Mouse (Mus musculus) lung, postnatal 36 days (tissue): Measurements from ENCODE around the gene Ptprd.

Experiments used
- DNase-seq: peaks from one replicate; pipeline ENCODE4 v3.0.0; 2022; ENCODE audit warnings: mixed read lengths

Gene Ptprd

DNA sequence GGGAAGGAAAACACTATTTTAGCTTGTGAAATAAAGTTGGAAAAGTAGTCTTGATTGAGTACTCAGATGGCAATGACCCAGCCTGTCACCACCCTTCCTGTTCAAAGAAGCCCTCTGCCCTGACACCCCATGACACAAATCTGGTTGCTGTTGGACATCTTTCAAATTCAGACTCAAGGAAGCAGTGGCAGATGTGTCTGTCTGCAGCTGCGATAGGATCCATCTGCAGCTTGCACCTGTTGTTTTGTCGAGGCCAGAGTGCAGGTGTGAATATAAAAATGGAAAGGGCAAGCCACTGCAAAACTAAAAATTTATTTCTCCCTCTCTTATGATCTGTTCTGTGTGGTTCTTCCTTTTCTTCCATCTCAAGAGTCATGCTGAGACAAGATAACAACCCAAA lies 978.5 kb downstream of the Ptprd start:
- no peak for DNase-seq

GRCm38 (mm10) chr4:77168866-77169265 lies 1042.9 kb downstream of the Ptprd start:
- no peak for DNase-seq

DNA sequence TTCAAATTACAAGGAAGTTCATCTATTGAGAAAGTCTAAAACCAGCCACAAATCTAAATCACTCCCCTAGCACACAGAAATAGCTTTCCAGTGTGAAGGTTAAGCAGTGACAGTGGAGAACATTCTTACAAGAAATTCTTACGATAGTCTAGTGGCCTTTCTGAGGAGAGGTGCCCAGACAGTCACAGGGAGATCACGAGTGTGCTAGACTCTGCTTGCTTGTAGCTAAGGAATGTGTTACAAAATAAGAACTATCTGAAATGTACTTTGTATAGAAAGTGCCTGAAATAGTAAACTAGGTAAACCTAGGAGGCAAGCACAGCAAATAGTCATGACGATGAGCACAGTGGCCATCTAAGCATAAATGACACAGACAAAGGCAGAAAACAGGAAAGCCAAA lies 1054.2 kb downstream of the Ptprd start:
- DNase-seq: no peak

DNA sequence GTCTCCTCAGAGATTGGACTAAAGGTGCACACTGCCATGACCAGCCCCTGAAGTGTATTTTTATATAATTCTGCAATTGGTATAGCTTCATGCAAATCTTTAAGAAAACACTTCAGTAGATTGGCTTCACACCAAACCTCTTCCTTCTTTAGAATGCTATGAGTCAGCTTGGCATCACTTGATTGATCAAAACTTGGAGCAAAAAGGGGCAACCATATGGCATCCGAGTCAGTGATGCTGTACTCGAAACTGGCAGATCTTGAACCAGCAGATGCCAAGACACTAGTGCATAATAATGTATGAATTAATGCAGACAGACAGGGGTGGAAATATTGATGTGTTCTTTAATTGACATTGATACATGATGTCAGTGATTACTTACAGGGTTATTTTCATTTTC lies 1056.2 kb downstream of the Ptprd start:
- DNase-seq: no peak

GRCm38 (mm10) chr4:77155037-77155436 lies 1056.7 kb downstream of the Ptprd start:
- no peak for DNase-seq

DNA sequence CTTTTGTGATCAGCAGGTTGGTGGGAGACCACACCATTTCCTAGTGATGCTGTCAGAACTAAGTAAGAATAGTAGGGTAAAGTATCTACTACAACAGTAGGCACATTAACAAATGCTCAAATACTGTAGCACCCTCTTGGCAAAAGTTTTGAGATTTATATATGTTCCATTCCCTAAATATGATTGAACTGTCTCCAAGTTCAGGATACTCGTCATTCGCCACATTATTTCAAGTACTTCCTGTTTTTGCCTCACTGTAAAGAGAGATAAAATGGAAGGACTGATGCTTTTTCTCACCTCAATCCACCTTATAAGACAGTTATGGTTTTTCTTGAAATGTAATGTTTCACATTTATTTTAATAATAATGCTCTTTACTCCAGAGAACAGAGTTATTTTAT lies 1086.9 kb downstream of the Ptprd start:
- DNase-seq: no peak

DNA sequence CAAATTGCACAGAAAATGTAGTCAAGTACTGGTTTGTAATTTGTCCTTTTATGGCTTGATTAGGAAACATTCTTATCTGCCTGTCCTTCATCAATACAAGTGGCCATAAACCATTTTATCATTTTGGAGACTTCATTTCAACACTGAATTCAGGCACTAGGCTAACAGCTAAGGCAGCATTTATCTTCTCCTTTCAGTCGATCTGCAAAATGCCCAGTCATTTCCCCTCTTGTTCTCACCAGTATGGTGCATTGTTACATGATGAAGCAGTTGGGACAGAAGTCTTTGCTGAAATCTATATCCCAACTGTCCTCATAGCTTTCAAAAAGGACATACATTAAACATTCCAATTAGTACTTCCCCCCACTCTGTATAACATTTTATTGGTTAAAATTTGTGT lies 1100.9 kb downstream of the Ptprd start:
- no peak for DNase-seq

DNA sequence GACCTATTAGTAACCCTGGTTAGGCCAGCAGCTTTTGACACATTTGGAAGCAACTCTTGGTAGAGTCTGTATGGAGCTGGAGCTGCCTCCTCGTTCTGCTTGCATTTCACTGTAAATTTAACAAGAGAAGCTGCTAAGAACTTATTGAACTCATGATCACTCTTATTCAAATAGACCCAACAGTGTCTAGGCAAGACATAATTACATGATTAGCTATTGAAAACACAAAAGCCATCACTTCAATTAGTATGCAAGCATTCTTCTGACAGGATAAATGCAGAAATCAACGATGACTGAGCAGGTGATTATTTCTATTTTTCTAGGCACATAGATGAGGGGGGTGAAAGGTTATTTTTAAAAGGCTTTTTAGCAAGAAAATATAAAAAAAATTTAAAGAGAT lies 1104.5 kb downstream of the Ptprd start:
- DNase-seq: no peak

- DNase-seq: peak; percentile 21
These were observed 1128.6 kb downstream of the Ptprd start for GRCm38 (mm10) chr4:77083165-77083564.

GRCm38 (mm10) chr4:77077607-77078006 lies 1134.2 kb downstream of the Ptprd start:
- DNase-seq: no peak

- DNase-seq: no peak
These were observed 1161.1 kb downstream of the Ptprd start for GRCm38 (mm10) chr4:77050536-77051207.

DNA sequence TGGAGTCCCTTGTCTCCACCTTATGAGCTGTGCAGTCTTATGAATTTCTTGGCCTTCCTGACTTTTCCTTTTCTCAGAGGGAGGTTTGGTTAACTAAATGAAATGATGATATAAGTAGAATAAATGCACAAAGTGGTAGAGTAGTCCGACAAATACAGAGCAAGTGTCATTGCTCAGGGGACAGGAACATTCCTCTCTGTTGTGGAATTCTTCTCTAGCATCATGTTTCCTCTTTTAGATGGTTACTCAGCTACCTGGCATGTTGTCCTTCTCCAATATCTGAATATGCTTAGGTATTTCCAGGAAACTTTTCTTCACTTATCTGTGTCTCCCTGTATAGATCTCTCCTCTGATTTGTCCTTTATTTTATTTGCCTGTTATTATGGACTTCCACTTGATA lies 1207.3 kb downstream of the Ptprd start:
- DNase-seq: no peak

DNA sequence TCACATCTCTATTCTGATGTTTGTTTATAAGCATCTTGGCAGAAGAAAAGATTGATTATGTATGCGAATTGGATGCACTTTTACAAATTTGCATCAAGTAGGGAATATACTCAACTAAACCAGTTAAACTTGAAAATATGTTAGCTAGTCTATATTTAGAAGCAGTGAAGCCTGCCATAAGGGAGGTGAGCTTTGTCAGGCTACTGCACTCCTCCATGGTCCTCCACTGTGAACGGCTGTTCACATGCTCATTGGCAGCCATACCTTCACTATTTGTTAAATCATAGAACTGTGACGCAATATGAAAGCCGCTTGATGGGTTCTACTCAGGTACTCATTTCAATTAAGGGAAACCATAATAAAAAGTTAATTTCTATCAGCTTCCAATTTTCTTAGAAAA lies 1215.6 kb downstream of the Ptprd start:
- DNase-seq: no peak

GRCm38 (mm10) chr4:76989961-76990360 lies 1221.8 kb downstream of the Ptprd start:
- no peak for DNase-seq

- no peak for DNase-seq
These were observed 1234.5 kb downstream of the Ptprd start for GRCm38 (mm10) chr4:76977056-76977809.

DNA sequence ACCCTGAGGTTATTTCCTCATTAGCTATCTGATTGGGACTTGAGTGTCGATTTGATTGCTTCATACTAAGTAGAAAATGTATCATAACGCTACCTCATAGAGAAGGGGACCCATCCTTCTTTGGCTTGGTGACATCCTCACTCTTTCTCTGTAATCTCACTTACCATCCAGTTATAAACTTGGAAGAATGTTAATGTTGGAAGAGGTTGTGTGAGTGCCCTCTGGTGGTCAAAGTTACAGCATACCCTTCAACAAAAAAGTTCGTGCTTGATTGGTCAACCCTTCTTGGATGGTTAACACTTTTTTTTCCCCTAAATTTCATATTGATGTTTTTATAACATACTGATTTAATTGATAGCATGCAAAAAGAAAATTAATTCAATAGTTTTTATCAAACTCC lies 1263.5 kb downstream of the Ptprd start:
- DNase-seq: peak; percentile 58

DNA sequence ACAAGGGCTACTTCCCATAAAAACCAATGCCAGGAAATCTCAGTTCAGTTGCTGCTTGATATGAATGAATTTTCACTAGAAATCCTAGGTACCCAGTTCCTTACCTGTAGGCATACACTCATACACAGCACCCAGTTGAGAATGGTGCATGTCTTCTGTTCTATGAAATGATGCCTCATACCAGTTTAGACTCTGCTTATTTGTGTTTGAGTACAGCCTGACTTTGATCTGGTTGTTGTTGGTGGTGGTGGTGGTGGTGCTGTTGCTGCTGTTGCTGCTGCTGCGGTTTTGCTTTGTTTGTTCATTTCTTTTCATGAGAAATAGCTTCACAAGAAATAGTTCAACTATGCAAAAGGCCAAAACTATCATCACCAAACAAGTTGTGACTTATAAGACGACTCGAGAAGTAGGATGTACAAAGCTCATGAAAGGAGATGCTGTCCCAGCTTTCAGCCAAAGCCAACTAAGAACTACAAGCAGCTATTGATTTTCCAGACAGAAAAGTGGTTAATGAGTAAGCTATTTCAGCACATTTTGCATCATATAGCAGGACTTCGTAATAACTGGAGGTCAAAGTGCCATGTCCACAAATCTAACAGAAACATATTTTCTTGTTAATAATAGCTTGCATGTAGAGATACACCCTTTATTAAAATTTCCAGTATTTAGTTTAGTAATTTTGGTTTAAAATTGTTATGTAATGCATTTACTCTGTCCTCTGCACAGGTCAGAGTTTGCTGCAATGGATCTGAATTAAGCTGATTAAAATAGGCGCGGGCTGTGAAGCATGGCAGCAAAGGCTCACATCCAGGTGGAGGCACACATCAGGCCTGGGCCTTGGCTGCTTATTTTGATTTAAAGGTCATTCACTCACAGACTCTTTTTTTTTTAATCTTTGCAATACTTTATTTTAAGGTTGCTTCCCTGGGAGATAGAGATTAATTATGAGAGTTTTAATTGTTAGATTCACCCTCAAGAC lies 1270.1 kb downstream of the Ptprd start:
- DNase-seq: no peak

- DNase-seq: no peak
These were observed 1280.2 kb downstream of the Ptprd start for GRCm38 (mm10) chr4:76931559-76931958.

- DNase-seq: no peak
These were observed 1298.1 kb downstream of the Ptprd start for GRCm38 (mm10) chr4:76913532-76914150.

GRCm38 (mm10) chr4:76901692-76902091 lies 1310.1 kb downstream of the Ptprd start:
- no peak for DNase-seq

GRCm38 (mm10) chr4:76889669-76890068 lies 1322.1 kb downstream of the Ptprd start:
- no peak for DNase-seq

- no peak for DNase-seq
These were observed 1330.2 kb downstream of the Ptprd start for GRCm38 (mm10) chr4:76881610-76882009.

DNA sequence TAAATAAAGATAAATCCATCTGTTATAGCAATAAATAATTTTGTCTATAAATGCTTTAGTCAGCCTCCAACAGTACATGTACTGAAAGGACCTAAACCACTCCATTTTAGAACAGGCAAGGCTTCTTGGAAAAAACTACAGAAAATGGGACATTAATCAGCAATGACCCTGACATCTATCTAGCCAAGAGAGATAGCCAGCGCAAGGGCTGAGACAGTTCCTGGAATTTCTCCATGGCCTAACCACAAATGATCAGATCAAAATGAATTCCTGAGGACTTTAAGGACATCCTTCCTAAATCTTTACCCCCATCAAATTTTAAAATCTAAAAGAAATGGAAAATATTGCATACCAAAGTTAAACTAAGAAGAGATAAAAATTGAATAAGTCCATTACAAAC lies 1340.8 kb downstream of the Ptprd start:
- DNase-seq: no peak
